ENCODE assay signal across 8 mouse cellular contexts in genomic region chr2:157873223-157873622, GRCm38 (mm10). TPM values are rescaled to one million over a fixed set of nuclear protein-coding genes. Genes with fewer than 3 reads are reported as not detected.
DNase-seq lines count a peak whose midpoint lies in the region; ATAC-seq lines count a peak whose summit lies in the region.
"Had no signal": no experiment of that assay in that cellular context is flagged by ENCODE, and none has a peak within 500 bp of the region (broad histone marks: within the 10 kb centered on the region; RNA-seq: fewer than 3 reads in every experiment).

No protein-coding gene starts in this region.

- no peak for DNase-seq in midbrain, embryonic 14.5 days
- DNase-seq in midbrain, embryonic 10.5 days (ENCODE audit: low spot score), result no peak
- peak; percentile 86 for DNase-seq in brain, adult 2 months (ENCODE audit: low read depth, low spot score)
- DNase-seq in gastrocnemius, adult 18-20 months (ENCODE audit: low spot score), result peak; percentile 91
- DNase-seq in layer of hippocampus, postnatal 36 days, result peak; percentile 37 to 63
- DNase-seq in thymus, postnatal 0 days (ENCODE audit: low spot score), result no peak

- H3K9ac ChIP-seq in midbrain, embryonic 14.5 days (replicated peaks; ENCODE audit: low read length), result no peak overlapping the region
- no peak overlapping the region for H3K9ac ChIP-seq in midbrain, embryonic 15.5 days
- H3K9ac ChIP-seq: limb, embryonic 15.5 days had no signal

- no peak overlapping the region for H3K4me3 ChIP-seq in midbrain, embryonic 14.5 days (replicated peaks; ENCODE audit: low read depth, low read length)
- no peak overlapping the region for H3K4me3 ChIP-seq in midbrain, embryonic 10.5 days
- H3K4me3 ChIP-seq in midbrain, embryonic 15.5 days, result no peak overlapping the region
- H3K4me3 ChIP-seq: limb, embryonic 15.5 days had no signal

- no peaks in the 10 kb centered on the region for H3K4me1 ChIP-seq in midbrain, embryonic 14.5 days (ENCODE audit: control insufficient read depth, insufficient read depth, low read length)
- no peaks in the 10 kb centered on the region for H3K4me1 ChIP-seq in midbrain, embryonic 10.5 days
- H3K4me1 ChIP-seq in midbrain, embryonic 15.5 days, result peaks cover 20% of the 10 kb centered on the region

- peaks cover 6% of the 10 kb centered on the region; the same call in 1 of the 2 replicates for H3K36me3 ChIP-seq in midbrain, embryonic 14.5 days (ENCODE audit: control insufficient read depth, insufficient read depth, low read length)
- H3K36me3 ChIP-seq in midbrain, embryonic 10.5 days, result peaks cover 33% of the 10 kb centered on the region
- H3K36me3 ChIP-seq in midbrain, embryonic 15.5 days (replicated peaks), result no peaks in the 10 kb centered on the region

- H3K27me3 ChIP-seq in midbrain, embryonic 14.5 days (ENCODE audit: control insufficient read depth, insufficient read depth, low read length), result no peaks in the 10 kb centered on the region
- no peaks in the 10 kb centered on the region for H3K27me3 ChIP-seq in midbrain, embryonic 10.5 days (ENCODE audit: low read depth, poor library complexity, severe bottlenecking)
- no peaks in the 10 kb centered on the region for H3K27me3 ChIP-seq in midbrain, embryonic 15.5 days (replicated peaks)
- H3K27me3 ChIP-seq: limb, embryonic 15.5 days had no signal

- 0 out of 2 replicates have a peak overlapping the region, but pooled peaks have one; percentile 4 for H3K27ac ChIP-seq in midbrain, embryonic 14.5 days (replicated peaks; ENCODE audit: low read depth, low read length)
- H3K27ac ChIP-seq in midbrain, embryonic 10.5 days (replicated peaks), result no peak overlapping the region
- no peak overlapping the region for H3K27ac ChIP-seq in midbrain, embryonic 15.5 days
- H3K27ac ChIP-seq: limb, embryonic 15.5 days had no signal

- WGBS in midbrain, embryonic 14.5 days, result 78% methylated on average over 6 of the region's 6 CpGs
- 83% methylated on average over 6 of the region's 6 CpGs for WGBS in midbrain, embryonic 10.5 days
- WGBS in midbrain, embryonic 15.5 days, result 83% methylated on average over 6 of the region's 6 CpGs

- H3K4me2 ChIP-seq in midbrain, embryonic 14.5 days (ENCODE audit: low read length), result no peak overlapping the region
- no peak overlapping the region for H3K4me2 ChIP-seq in midbrain, embryonic 15.5 days
- H3K4me2 ChIP-seq: limb, embryonic 15.5 days had no signal

- no peak for ATAC-seq in midbrain, embryonic 14.5 days (ENCODE audit: low FRiP score, low TSS enrichment)
- ATAC-seq in midbrain, embryonic 15.5 days (replicated peaks), result no peak

- no peaks in the 10 kb centered on the region for H3K9me3 ChIP-seq in midbrain, embryonic 14.5 days (ENCODE audit: control insufficient read depth, low read length)
- no peaks in the 10 kb centered on the region for H3K9me3 ChIP-seq in midbrain, embryonic 10.5 days (replicated peaks)
- H3K9me3 ChIP-seq in midbrain, embryonic 15.5 days, result no peaks in the 10 kb centered on the region
- H3K9me3 ChIP-seq: limb, embryonic 15.5 days had no signal

RNA-seq across cellular contexts. Expression of gene Vstm2l, which starts 41.2 kb away (rescaled TPM):
- polyA plus RNA-seq in midbrain, embryonic 14.5 days (2014; fragmentation: Nextera tagmentation; extraction: Ambion mirVana), result 38.5 and 56.7 TPM in 2 replicates
- polyA plus RNA-seq in midbrain, embryonic 10.5 days (2016; fragmentation: Nextera tagmentation; extraction: Ambion mirVana), result 0.53 and 1.4 TPM in 2 replicates
- total RNA-seq in gastrocnemius, adult 18-20 months (2021), result not detected
- total RNA-seq in layer of hippocampus, postnatal 36 days (2021), result 100 to 1,000 TPM; 111 to 124 TPM
- polyA plus RNA-seq in thymus, postnatal 0 days (2015; fragmentation: Nextera tagmentation; extraction: Ambion mirVana), result not detected in 2 replicates
- polyA plus RNA-seq in midbrain, embryonic 15.5 days (2015; fragmentation: Nextera tagmentation; extraction: Ambion mirVana), result 28.3 and 33.3 TPM in 2 replicates

Comparison
In these comparisons a context has a peak if more than half of its experiments do, and no peak if none do; other contexts are left out.
1. RNA of gene Vstm2l, which starts 41.2 kb away (polyA plus RNA-seq): 38.5 to 56.7 TPM in midbrain, embryonic 14.5 days and 28.3 to 33.3 TPM in midbrain, embryonic 15.5 days; 0.53 to 1.4 TPM in midbrain, embryonic 10.5 days and not detected in thymus, postnatal 0 days; every median in the first group is over 10 times any median in the second.
2. DNase-seq: peak in brain, adult 2 months (single experiment), gastrocnemius, adult 18-20 months (single experiment) and layer of hippocampus, postnatal 36 days (2 of 2); none in midbrain, embryonic 14.5 days (single experiment), midbrain, embryonic 10.5 days (single experiment) and thymus, postnatal 0 days (single experiment).